Mouse (Mus musculus) heart, adult 10 weeks (tissue): ENCODE data around the gene Pfdn6. TPM values are rescaled to one million over a fixed set of nuclear protein-coding genes. Genes with fewer than 3 reads are reported as not detected.

ENCODE experiments used
- polyA plus RNA-seq: library from polyadenylated mRNA; stranded (reverse); fragments of 350-450 nt; fragmentation: Illumina TruSeq; extraction: RNeasy Lipid Tissue Mini Kit (QIAGEN cat#74804); gene quantifications from one replicate; pipeline ENCODE4 v1.2.3, GENCODE M21; 2014; ENCODE audit warnings: low read depth, low replicate concordance

Gene Pfdn6
- polyA plus RNA-seq = 93.3 TPM

DNA sequence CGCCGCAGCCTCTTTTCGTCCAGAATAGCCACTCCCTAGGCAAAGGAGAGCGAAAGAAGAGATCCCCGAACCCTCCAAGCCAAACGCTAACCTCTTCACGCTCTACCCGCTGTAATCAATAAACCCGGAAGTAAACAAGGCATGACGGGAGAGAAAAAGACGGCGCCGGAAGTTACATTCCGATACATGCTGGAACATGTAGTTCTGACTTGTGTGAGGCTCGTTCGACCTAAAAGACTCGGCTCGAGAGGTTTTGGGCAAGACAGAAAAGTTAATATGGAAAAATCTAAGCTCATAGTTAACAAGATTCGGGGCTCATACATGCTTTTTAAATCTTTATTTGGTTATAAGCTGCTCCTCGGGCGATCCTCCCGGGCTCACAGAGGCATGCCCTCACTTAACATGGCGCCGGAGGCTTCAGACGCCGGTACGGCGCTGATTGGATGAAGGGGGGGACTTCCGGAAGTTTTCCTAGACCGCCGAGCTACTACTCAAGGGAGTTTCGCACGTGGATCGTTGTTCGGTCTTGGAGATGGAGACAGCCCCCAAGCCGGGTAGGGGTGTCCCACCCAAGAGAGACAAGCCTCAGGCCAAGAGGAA lies at the start of gene Pfdn6, which contains the start of gene Wdr46:
Gene Pfdn6 (minus strand): TSS at position 138 of the 600 bp plus-strand sequence.
Gene Wdr46 (plus strand): TSS at position 455 of the 600 bp plus-strand sequence.

DNA sequence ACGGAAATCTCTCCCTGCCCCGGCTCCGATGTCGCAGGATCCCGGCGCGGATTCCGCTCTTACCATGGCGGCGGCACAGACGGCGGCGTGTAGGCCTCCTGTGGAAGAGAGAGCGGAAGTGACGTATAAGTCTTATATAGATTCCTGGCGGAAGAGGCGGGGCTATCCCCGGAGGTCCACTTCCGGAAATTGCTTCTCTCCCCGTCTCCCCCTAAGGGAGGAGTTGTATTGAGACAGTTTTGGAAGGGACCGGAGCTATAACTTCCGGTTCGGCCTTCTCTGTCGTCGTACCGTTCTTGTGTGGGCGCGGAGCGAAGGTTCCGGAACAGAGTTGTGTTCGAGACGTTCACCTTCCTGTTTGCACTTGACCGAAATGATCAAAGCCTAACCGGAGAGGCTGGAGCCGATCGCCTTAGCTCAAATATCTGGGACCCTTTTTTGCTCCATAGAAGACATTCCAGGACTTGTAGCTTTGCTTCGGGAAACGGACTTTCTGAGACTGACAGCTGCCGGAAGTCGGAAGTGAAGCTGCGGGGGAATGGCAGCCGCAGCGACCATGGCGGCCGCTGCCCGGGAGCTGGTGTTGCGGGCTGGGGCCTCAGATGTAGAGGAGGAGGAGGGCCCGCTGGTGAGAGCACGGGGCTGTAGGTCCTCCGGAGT lies 15.5 kb upstream of the Pfdn6 start, which contains the start of the genes Vps52 and Rps18:
Gene Vps52 (plus strand): TSS at position 258 of the 660 bp plus-strand sequence.
Gene Rps18 (minus strand): TSS at position 447 of the 660 bp plus-strand sequence.

DNA sequence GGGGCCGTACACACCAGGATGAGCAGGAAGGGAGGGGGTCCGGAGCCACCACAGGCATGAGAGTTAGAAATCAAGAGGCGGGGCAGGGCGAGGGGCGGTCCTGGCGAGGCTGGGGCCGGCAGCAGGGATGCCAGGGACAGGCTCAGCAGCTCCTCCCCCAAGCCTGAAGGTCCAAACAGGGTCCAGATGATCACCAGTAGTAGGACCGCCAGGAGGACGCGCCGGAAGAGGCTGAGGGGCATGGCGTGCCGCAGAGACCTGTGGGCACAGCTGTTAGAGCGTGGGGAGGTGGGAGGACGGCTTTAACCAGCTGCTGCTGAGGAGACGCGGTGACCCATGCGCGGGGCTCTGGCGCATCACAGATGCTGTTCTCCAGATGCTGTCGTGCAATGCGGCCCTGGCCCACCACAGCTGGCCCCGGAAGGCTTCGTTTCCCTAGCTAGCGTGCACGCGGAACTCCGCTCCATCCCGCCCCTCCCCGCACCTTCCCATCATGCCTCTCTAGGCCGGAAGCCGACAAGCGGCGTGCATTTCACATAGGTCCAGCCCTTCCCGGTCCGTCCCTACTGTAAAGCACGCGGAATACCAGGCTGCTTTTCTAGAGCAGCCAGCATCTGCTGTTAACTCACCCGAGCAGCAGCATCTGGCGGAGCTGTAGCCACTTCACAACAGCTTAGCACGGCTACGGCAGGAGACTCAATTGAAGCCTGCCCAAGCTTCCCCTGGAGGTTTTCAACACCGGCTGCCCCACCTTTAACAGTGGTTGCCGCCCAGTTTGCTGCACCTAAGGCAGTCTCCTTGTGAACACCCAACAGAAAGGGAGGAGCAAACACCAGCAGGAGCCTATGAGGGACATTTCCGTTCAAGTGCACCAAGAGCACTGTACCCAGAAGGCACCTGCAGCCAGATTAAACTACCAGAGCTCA lies 11.1 kb upstream of the Pfdn6 start, which contains the start of gene B3galt4:
Gene B3galt4 (minus strand): TSS at position 468 of the 926 bp plus-strand sequence.

DNA sequence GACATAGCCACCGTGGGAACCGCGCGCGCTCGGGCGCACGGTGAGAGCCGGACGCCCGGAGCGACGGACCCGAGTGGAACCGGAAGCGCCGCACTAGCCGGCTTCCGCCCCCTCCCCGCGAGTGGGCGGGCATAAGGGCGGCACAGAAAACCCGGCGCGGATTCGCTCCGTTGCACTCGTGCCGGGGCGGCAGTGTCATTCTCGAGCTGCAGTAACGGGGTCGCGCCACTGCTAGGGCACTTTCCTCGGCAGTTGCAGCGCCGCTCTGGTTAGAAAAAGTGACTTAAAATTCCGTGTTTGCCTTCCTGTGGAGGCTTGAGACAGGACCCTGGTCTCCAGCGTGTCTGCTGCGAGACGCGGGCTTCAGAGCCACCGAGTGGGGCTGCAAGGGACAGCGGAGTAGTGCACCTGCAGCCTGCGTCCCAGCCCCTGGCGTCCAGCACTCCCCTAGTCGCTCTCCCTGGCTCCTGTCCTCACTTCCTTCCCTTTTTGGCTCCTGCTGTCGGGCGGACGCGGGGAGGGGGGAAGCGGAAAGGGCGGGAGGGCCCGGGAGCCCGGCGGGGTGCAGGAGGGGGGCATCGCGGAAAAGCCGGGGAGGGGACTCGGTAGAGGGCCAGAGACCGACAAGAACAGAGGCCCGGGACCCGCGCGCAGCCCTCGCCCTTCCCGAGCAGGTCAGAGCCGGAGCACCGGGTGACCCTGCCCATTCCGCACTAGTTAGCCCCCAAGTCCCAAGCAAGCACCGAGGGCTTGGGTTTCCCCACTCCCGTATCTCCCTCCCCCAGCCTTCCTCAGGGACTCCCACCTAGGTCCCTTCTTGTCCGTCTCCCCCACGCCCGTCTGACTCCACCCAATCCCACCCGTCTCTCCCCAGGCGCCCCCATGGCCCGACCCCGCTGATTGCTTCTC lies 10.5 kb downstream of the Pfdn6 start, which contains the start of gene Rgl2:
Gene Rgl2 (plus strand): TSS at position 173 of the 909 bp plus-strand sequence.

DNA sequence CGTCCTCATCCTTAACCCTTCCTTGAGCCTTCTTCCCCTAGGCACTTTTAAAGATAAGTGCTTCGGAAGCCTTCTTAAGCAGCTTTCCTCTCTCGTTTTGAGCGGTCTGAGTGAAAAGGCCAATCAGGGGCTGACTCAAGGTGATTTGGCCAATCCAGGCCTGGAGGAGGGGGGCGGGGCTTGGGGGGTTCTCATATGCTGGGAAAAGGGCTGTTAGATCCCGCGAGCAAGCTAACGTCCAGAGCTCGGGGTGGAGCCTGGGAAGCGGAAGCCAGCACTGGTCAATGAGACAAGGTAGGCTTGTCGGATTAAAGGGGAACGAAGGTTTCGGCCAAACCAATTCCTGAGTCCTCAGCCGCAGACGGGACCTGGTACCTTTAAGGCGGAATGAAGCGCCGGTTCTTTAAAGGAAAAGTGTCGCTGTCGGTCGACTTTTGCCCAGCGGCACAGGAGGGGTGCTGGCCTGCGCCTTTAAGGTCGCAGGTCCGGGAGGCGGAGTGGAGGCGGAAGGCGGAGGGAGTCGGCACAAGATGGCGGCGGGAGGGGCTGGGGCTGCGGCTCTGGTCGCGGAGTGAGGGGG lies 24.4 kb downstream of the Pfdn6 start, which contains the start of the genes Tapbp and Zbtb22:
Gene Tapbp (plus strand): TSS at position 229 of the 580 bp plus-strand sequence.
Gene Zbtb22 (plus strand): TSS at position 234 of the 580 bp plus-strand sequence.

DNA sequence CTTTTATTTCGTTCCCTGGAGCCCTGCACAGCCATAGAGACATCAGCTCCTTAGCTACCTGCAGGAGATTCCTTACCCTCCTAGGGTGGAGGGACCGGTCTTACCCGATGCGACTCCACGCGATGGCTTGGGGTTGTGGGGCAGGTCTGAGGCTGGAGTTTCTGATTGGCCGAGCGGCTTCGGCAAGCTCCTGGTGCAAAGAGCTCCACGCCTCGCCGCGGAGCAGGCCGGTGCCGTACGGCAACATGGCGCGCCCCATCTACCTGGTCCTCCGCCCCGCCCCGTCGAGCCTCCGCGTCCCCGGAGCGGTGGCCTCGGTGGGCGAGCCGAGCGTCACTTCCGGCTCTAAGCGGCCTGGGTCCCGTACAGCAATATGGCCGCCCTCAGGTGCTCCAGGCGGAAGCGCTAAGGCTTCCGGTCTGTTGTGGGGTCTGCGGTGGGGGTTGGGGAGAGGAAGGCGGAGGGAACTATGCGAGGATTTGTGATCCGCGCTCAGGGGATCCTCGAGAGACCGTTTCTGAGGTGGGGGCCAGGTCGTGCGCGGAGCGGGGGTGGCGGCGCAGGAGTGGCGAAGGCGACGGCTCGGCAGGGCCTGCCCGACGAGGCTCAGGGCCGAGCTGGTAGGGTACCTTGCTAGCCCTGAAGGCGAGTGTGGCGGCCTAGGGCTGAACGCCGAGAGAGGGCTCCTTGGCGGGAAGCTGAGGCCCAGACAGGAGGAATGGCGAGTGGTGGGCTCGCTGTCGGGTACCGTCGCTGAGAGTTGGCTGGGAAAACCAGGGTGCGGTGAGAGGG lies 30.9 kb downstream of the Pfdn6 start, which contains the start of gene Daxx:
Gene Daxx (plus strand): TSS at position 338 of the 792 bp plus-strand sequence.

DNA sequence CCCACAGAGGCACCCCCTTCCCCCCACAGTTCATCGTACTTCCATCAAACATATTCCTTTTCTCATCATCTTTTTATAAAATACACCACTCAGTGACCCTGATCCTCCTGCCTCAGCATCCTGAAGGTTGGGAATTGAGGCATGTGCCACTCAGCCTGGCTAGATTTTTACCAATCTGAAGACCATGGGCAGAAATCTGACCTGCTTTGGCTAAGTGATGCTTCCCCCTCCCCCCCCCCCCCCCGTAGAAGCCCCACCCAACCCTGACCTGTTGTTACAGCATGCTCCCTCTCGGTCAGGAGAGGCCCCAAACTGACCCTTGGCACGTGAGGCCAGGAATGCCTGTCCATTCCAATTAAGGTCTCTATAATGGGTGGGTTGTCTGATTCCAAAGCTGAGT lies 35.3 kb downstream of the Pfdn6 start, which contains the start of gene Platr17:
Gene Platr17 (plus strand): TSS at position 301 of the 400 bp plus-strand sequence.

DNA sequence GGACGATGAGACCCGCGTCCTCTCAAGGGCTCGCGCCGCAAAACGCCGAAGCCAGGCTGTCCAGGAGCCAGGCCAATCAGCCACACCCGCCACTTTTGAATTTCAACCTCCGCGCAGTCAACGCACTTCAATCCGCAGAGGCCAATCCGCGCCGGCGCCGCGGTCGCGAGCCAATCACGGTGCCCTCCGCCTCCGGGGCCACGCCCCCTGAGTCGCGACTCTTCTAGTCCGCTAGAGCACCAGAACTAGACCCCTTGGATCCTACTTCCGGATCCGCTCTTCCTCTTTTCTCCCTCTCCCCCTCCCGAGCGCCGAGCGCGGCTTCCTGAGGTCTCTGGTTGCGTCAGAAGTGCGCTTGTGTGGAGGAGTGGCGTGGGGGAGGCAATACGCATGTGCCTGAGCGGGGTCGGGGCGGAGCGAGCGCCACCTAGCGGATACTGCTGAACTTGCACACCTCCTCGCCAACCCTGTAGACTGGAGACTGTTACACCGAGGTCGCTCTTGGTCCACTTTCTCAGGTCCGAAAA lies 49.5 kb downstream of the Pfdn6 start, which contains the start of gene Kifc1:
Gene Kifc1 (minus strand): TSS at position 129 of the 527 bp plus-strand sequence.

Other genes starting within 250 kb of the Pfdn6 start
- gene March2, start 221.7 kb downstream of the Pfdn6 start, polyA plus RNA-seq = 121 TPM
- 199 TPM for gene Rab11b, start 179.8 kb downstream of the Pfdn6 start, polyA plus RNA-seq
- 10.0 TPM for gene Angptl4, start 158.5 kb downstream of the Pfdn6 start, polyA plus RNA-seq
- 106 TPM for gene Kank3, start 129.8 kb downstream of the Pfdn6 start, polyA plus RNA-seq
- 651 TPM for gene Rps28, start 115.8 kb downstream of the Pfdn6 start, polyA plus RNA-seq
- gene Ndufa7, start 115.8 kb downstream of the Pfdn6 start, polyA plus RNA-seq = 757 TPM
- gene Cd320, start 97.3 kb downstream of the Pfdn6 start, polyA plus RNA-seq = 28.3 TPM
- not detected for gene Gm7029, start 66.5 kb downstream of the Pfdn6 start, polyA plus RNA-seq
- gene Kifc1, start 49.7 kb downstream of the Pfdn6 start, polyA plus RNA-seq = 1.3 TPM
- gene Platr17, start 35.2 kb downstream of the Pfdn6 start, polyA plus RNA-seq = not detected
- 18.3 TPM for gene Daxx, start 30.9 kb downstream of the Pfdn6 start, polyA plus RNA-seq
- 57.6 TPM for gene Tapbp, start 24.4 kb downstream of the Pfdn6 start, polyA plus RNA-seq
- gene Zbtb22, start 24.4 kb downstream of the Pfdn6 start, polyA plus RNA-seq = 16.8 TPM
- gene Rgl2, start 10.8 kb downstream of the Pfdn6 start, polyA plus RNA-seq = 46.9 TPM
- gene Wdr46, start 317 bp upstream of the Pfdn6 start, polyA plus RNA-seq = 8.0 TPM
- gene B3galt4, start 11.1 kb upstream of the Pfdn6 start, polyA plus RNA-seq = 2.3 TPM
- 36.9 TPM for gene Vps52, start 15.5 kb upstream of the Pfdn6 start, polyA plus RNA-seq
- gene Rps18, start 15.7 kb upstream of the Pfdn6 start, polyA plus RNA-seq = 892 TPM
- 293 TPM for gene H2-K1, start 60.0 kb upstream of the Pfdn6 start, polyA plus RNA-seq
- 25.6 TPM for gene Ring1, start 84.3 kb upstream of the Pfdn6 start, polyA plus RNA-seq
- 140 TPM for gene H2-Ke6, start 87.7 kb upstream of the Pfdn6 start, polyA plus RNA-seq
- gene Slc39a7, start 91.3 kb upstream of the Pfdn6 start, polyA plus RNA-seq = 68.0 TPM
- gene Rxrb, start 91.5 kb upstream of the Pfdn6 start, polyA plus RNA-seq = 42.4 TPM
- gene Col11a2, start 99.1 kb upstream of the Pfdn6 start, polyA plus RNA-seq = 1.5 TPM
- gene H2-Oa, start 152.0 kb upstream of the Pfdn6 start, polyA plus RNA-seq = not detected
- 5.4 TPM for gene H2-DMa, start 179.2 kb upstream of the Pfdn6 start, polyA plus RNA-seq
- gene Brd2, start 182.3 kb upstream of the Pfdn6 start, polyA plus RNA-seq = 78.8 TPM
- 0.99 TPM for gene H2-DMb2, start 203.0 kb upstream of the Pfdn6 start, polyA plus RNA-seq
- 2.1 TPM for gene H2-DMb1, start 212.7 kb upstream of the Pfdn6 start, polyA plus RNA-seq
- gene Tap1, start 247.2 kb upstream of the Pfdn6 start, polyA plus RNA-seq = 7.5 TPM
- 9.3 TPM for gene Psmb9, start 247.4 kb upstream of the Pfdn6 start, polyA plus RNA-seq